29 mouse cellular contexts compared by ENCODE assay signal in genomic region chr17:27866737-27867136, GRCm38 (mm10).
"Had no signal": no experiment of that assay in that cellular context is flagged by ENCODE, and none has a peak within 500 bp of the region (broad histone marks: within the 10 kb centered on the region; RNA-seq: fewer than 3 reads in every experiment).

No protein-coding gene starts in this region.

- H3K4me3 ChIP-seq: left cerebral cortex, adult 2 months; limb, embryonic 10.5 days; limb, embryonic 12.5 days; limb, embryonic 13.5 days; limb, embryonic 15.5 days; liver, embryonic 12.5 days; liver, embryonic 13.5 days; liver, embryonic 15.5 days; lung, embryonic 15.5 days; midbrain, embryonic 10.5 days; midbrain, embryonic 12.5 days; midbrain, embryonic 13.5 days; midbrain, embryonic 15.5 days; myocyte; neural tube, embryonic 12.5 days; neural tube, embryonic 13.5 days had no signal

- H3K36me3 ChIP-seq: limb, embryonic 15.5 days; lung, embryonic 15.5 days; midbrain, embryonic 12.5 days; midbrain, embryonic 13.5 days; midbrain, embryonic 15.5 days; neural tube, embryonic 12.5 days; neural tube, embryonic 13.5 days had no signal

- DNase-seq: layer of hippocampus, postnatal 36 days; left cerebral cortex, postnatal 4 days; liver; liver, embryonic 13.5 days; lung, adult 18-20 months; lung, postnatal 14 days; lung, postnatal 36 days; lung, postnatal 4 days; midbrain, embryonic 14.5 days had no signal

- ATAC-seq: liver, embryonic 12.5 days; midbrain, embryonic 13.5 days; midbrain, embryonic 15.5 days; midbrain, embryonic 16.5 days had no signal

- H3K27me3 ChIP-seq: limb, embryonic 12.5 days; limb, embryonic 13.5 days; limb, embryonic 15.5 days; liver, embryonic 12.5 days; liver, embryonic 13.5 days; liver, embryonic 15.5 days; lung, embryonic 15.5 days; midbrain, embryonic 12.5 days; midbrain, embryonic 13.5 days; midbrain, embryonic 15.5 days; neural tube, embryonic 12.5 days; neural tube, embryonic 13.5 days had no signal

- H3K4me2 ChIP-seq: limb, embryonic 12.5 days; limb, embryonic 13.5 days; limb, embryonic 15.5 days; liver, embryonic 12.5 days; liver, embryonic 13.5 days; liver, embryonic 15.5 days; lung, embryonic 15.5 days; midbrain, embryonic 11.5 days; midbrain, embryonic 12.5 days; midbrain, embryonic 13.5 days; midbrain, embryonic 15.5 days; neural tube, embryonic 12.5 days; neural tube, embryonic 13.5 days had no signal

- H3K27ac ChIP-seq: left cerebral cortex, adult 2 months; limb, embryonic 10.5 days; limb, embryonic 12.5 days; limb, embryonic 13.5 days; limb, embryonic 15.5 days; liver, embryonic 12.5 days; liver, embryonic 13.5 days; liver, embryonic 14.5 days; liver, embryonic 15.5 days; lung, embryonic 15.5 days; macrophage; midbrain, embryonic 10.5 days; midbrain, embryonic 12.5 days; midbrain, embryonic 13.5 days; midbrain, embryonic 15.5 days; neural tube, embryonic 12.5 days; neural tube, embryonic 13.5 days had no signal

- H3K9me3 ChIP-seq: limb, embryonic 10.5 days; limb, embryonic 12.5 days; limb, embryonic 13.5 days; limb, embryonic 15.5 days; liver, embryonic 12.5 days; liver, embryonic 13.5 days; liver, embryonic 15.5 days; lung, embryonic 15.5 days; megakaryocyte, embryonic 14.5 days; midbrain, embryonic 10.5 days; midbrain, embryonic 12.5 days; midbrain, embryonic 13.5 days; midbrain, embryonic 15.5 days; neural tube, embryonic 12.5 days; neural tube, embryonic 13.5 days had no signal

- H3K4me1 ChIP-seq: limb, embryonic 10.5 days; midbrain, embryonic 12.5 days; midbrain, embryonic 13.5 days; midbrain, embryonic 15.5 days; neural tube, embryonic 12.5 days; neural tube, embryonic 13.5 days had no signal

- H3K9ac ChIP-seq: limb, embryonic 12.5 days; limb, embryonic 13.5 days; limb, embryonic 15.5 days; liver, embryonic 12.5 days; liver, embryonic 13.5 days; liver, embryonic 14.5 days; liver, embryonic 15.5 days; lung, embryonic 15.5 days; midbrain, embryonic 12.5 days; midbrain, embryonic 13.5 days; midbrain, embryonic 15.5 days; neural tube, embryonic 12.5 days; neural tube, embryonic 13.5 days had no signal
